Mouse (Mus musculus) intestine, embryonic 14.5 days (tissue): ENCODE measurements at regions not wholly inside any gene's neighbourhood (a gene's known extent, or its start where the extent isn't known, plus 50 kb on each side); places are given as distances from the start of the nearest gene placed in this dataset.

ENCODE experiments used
- ATAC-seq: fragments of 200-750 bp; cut with Nextera tagmentation; replicated peaks from 2 replicates; pipeline ENCODE4 v1.8.0; 2017; ENCODE audit warnings: low read depth, moderate number of reproducible peaks, moderate TSS enrichment, moderate library complexity; ENCODE audit not compliant: low FRiP score, low TSS enrichment
- DNase-seq: peaks from one replicate; pipeline ENCODE4 v3.0.0-alpha.2; 2018; ENCODE audit warnings: low spot score
- H3K27ac ChIP-seq: fragments of 300-500 bp; sonication (generic); 2 replicates; pipeline ENCODE4 v1.5.1; 2014; ENCODE audit warnings: low read depth, mild to moderate bottlenecking, control low read depth
- H3K27me3 ChIP-seq: fragments of 300-500 bp; sonication (generic); replicated peaks from 2 replicates; pipeline ENCODE4 v1.6.1; 2014; ENCODE audit warnings: low read length, control low read depth; ENCODE audit not compliant: control insufficient read depth, insufficient read depth
- H3K36me3 ChIP-seq: fragments of 300-500 bp; sonication (generic); 2 replicates; pipeline ENCODE4 v1.6.1; 2014; ENCODE audit warnings: low read length, control low read depth; ENCODE audit not compliant: control insufficient read depth, insufficient read depth
- H3K4me1 ChIP-seq: fragments of 300-500 bp; sonication (generic); replicated peaks from 2 replicates; pipeline ENCODE4 v1.6.1; 2014; ENCODE audit warnings: low read length, control low read depth, mixed read lengths; ENCODE audit not compliant: control insufficient read depth, insufficient read depth
- H3K4me2 ChIP-seq: fragments of 300-500 bp; sonication (generic); 2 replicates; pipeline ENCODE4 v1.6.1; 2014; ENCODE audit warnings: low read length
- H3K4me3 ChIP-seq: fragments of 300-500 bp; sonication (generic); 2 replicates; pipeline ENCODE4 v1.5.1; 2014; ENCODE audit warnings: low read depth, low read length, control low read depth, mixed read lengths
- H3K9ac ChIP-seq: fragments of 300-500 bp; sonication (generic); 2 replicates; pipeline ENCODE4 v1.6.1; 2014; ENCODE audit warnings: mild to moderate bottlenecking, low read length
- H3K9me3 ChIP-seq: fragments of 300-500 bp; sonication (generic); 2 replicates; pipeline ENCODE4 v1.6.1; 2016; ENCODE audit warnings: low read length, control low read depth; ENCODE audit not compliant: control insufficient read depth
- WGBS: fragments of 180-500 bp; shearing (Covaris S2); extraction: QIAGEN DNeasy Blood & Tissue Kit; methylation state at CpG from one replicate; pipeline ENCODE4 v1.1.7; 2014; 5-methylcytosine and 5-hydroxymethylcytosine counted together

DNA sequence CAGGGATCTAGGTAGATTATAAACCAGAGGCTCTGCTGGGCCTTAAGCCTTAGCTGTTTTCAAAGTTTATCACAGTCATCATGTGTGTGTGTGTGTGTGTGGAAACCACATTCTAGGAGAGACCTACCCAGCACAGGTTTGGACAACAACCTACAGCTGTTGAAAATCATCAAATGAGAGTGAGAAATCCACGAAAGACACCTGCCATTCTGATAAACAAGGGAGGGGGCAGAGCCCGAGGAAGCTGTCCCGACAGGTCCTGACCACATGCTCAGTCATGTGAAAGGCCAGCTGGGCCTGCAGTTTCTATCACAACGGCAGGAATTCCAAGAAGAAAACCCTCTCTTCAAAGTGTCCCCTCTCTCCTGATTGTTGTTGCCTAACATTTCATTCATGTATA is 114.0 kb upstream of the Atp1b1 start:
- no peak for ATAC-seq
- H3K4me2 ChIP-seq = no peak overlapping the region
- H3K9ac ChIP-seq = no peak overlapping the region
- H3K27me3 ChIP-seq = no peaks in the 10 kb centered on the region
- no peaks in the 10 kb centered on the region for H3K4me1 ChIP-seq
- no peak for DNase-seq
- H3K9me3 ChIP-seq = no peaks in the 10 kb centered on the region
- no peak overlapping the region for H3K27ac ChIP-seq
- no peaks in the 10 kb centered on the region for H3K36me3 ChIP-seq
- 58% methylated on average over 4 of the region's 4 CpGs for WGBS
- H3K4me3 ChIP-seq = no peak overlapping the region

DNA sequence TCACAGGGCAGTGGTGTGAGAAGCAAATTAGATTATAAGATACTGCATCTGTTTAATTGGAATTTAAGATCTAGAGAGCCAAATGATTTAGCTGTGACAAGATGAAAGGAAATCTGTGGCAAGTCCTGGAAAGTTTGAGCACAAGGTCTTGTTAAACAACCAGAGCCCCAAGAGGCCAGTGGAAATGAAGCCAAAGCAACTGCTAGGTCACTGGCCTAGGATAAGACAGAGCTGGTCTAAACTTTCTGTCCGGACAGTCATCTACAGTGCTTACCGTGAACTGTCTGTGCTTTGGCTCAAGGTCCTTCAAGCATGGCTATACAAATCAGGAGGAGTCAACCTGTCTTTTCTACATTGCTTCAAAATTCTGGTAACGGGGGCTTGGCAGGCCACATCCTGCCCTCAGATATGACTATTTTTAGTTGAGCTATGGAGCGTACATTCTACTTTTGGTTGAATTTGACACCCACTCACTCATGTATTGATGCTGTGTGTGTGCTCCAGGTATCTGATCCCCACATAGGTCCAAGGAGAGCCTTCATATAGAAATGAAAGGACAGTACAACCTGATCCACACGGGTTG is 113.4 kb upstream of the Atp1b1 start:
- H3K27me3 ChIP-seq = no peaks in the 10 kb centered on the region
- H3K27ac ChIP-seq = no peak overlapping the region
- H3K9ac ChIP-seq = no peak overlapping the region
- H3K4me2 ChIP-seq = no peak overlapping the region
- DNase-seq (no peak), ATAC-seq (no peak)
- no peaks in the 10 kb centered on the region for H3K36me3 ChIP-seq
- no peak overlapping the region for H3K4me3 ChIP-seq
- H3K4me1 ChIP-seq = no peaks in the 10 kb centered on the region
- no peaks in the 10 kb centered on the region for H3K9me3 ChIP-seq
- WGBS = 89% methylated on average over 5 of the region's 5 CpGs

DNA sequence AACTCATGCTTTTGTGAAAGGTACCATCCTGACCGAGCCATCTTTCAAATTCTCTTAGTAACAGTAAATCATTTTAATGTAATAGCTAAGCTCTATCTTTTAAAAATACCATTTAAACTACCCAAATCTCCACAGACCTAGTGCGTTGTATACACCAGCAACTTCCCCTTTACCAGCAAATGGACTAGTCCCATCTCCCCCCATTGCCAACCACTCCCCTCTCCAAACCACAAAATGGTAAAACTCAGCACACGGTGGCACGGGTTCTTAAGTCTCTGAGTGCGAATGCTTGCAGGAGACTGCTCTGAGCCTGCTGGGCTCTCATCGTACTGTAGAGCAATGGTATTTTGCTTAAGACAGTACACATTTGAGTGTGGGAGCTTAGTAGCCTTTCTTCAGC is 106.7 kb upstream of the Atp1b1 start:
- no peaks in the 10 kb centered on the region for H3K4me1 ChIP-seq
- no peak overlapping the region for H3K27ac ChIP-seq
- ATAC-seq = no peak
- no peak for DNase-seq
- H3K4me2 ChIP-seq = no peak overlapping the region
- no peaks in the 10 kb centered on the region for H3K9me3 ChIP-seq
- no peaks in the 10 kb centered on the region for H3K27me3 ChIP-seq
- 84% methylated on average over 6 of the region's 6 CpGs for WGBS
- no peak overlapping the region for H3K9ac ChIP-seq
- H3K36me3 ChIP-seq = no peaks in the 10 kb centered on the region
- no peak overlapping the region for H3K4me3 ChIP-seq

DNA sequence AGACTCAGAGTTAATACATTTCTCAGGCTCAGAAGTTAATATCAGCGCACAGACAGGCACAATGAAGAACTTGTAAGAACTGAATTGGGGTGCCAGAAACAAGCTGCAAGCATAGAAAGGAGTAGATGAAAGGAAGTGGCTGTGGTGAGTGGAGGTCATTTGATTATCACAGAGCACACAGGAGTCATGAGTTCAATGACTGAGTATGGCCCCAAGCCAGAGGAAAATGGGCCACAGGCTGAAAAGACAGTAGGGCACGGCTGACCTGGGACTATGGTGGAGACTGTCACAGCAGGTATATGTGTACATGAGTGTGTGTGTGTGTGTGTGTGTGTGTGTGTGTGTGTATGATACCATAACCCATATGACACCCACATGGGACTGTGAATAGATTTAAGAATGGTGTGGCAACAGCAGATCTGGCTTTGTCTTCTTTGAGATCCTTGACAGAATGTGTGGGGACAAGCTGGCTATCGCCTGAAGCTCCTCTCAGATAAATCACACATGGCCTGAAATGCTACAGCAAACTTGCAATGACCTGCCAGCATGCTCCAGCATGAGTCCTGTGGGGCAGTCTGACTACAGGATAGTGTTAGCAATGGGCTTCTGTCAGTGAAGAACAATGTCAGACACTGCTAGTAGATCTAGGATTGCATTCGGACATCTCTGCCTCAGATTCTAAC is 101.5 kb upstream of the Atp1b1 start:
- Histone ChIP-seq H3K9me3 (no peaks in the 10 kb centered on the region), H3K4me2 (no peak overlapping the region), H3K27ac (no peak overlapping the region), H3K9ac (no peak overlapping the region), H3K4me3 (no peak overlapping the region), H3K36me3 (no peaks in the 10 kb centered on the region), H3K27me3 (no peaks in the 10 kb centered on the region), H3K4me1 (no peaks in the 10 kb centered on the region)
- WGBS = 87% methylated on average over 4 of the region's 4 CpGs
- DNase-seq = no peak
- no peak for ATAC-seq

DNA sequence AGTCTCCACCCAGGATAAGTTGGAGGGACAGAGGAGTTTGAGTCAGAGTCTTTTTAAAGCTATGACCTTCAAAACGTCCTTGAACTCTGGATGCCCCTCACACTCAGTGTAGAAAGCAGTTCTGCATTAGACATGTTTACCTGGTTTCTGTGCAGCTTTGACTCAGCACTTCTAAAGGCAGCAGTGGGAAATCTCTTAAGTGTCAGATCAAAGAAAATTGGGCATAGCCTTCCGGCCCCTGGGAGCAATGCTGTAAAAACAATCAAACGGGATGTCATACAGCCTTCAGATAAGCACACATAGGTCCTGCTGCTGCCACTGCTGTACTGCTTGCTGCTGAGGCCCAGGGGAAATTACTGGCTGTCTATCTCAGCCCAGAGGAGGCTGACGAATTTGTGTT is 94.5 kb upstream of the Atp1b1 start:
- H3K9ac ChIP-seq = no peak overlapping the region
- H3K36me3 ChIP-seq = no peaks in the 10 kb centered on the region
- H3K4me3 ChIP-seq = no peak overlapping the region
- ATAC-seq = no peak; the same call in 1 of the 2 replicates
- H3K27me3 ChIP-seq = no peaks in the 10 kb centered on the region
- no peaks in the 10 kb centered on the region for H3K9me3 ChIP-seq
- H3K4me1 ChIP-seq = 0 out of 2 replicates have a peak, but pooled peaks cover 4% of the 10 kb centered on the region
- H3K4me2 ChIP-seq = no peak overlapping the region
- no peak for DNase-seq
- 25% methylated on average over 4 of the region's 4 CpGs for WGBS
- H3K27ac ChIP-seq = no peak overlapping the region

DNA sequence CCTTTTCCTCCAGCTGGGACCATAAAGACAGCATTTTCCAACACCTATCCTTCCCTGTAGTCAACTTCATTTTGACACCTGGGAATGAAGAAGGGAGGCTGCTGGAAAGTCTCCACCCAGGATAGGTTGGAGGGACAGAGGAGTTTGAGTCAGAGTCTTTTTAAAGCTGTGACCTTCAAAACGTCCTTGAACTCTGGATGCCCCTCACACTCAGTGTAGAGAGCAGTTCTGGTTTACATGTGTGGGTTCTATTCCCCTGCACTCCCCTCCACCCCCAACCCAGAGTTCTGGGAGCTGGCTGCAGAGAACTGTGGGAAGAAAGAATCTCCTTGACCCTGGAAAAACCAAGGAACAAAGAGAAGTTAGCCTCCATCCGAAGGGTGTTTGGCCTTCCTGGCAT is 92.9 kb upstream of the Atp1b1 start:
- H3K36me3 ChIP-seq = no peaks in the 10 kb centered on the region
- H3K4me3 ChIP-seq = no peak overlapping the region
- 0 out of 2 replicates have a peak, but pooled peaks cover 4% of the 10 kb centered on the region for H3K4me1 ChIP-seq
- 74% methylated on average over 2 of the region's 2 CpGs for WGBS
- no peaks in the 10 kb centered on the region for H3K27me3 ChIP-seq
- no peak for ATAC-seq
- no peak overlapping the region for H3K9ac ChIP-seq
- no peak overlapping the region for H3K27ac ChIP-seq
- H3K4me2 ChIP-seq = no peak overlapping the region
- no peak for DNase-seq
- no peaks in the 10 kb centered on the region for H3K9me3 ChIP-seq

DNA sequence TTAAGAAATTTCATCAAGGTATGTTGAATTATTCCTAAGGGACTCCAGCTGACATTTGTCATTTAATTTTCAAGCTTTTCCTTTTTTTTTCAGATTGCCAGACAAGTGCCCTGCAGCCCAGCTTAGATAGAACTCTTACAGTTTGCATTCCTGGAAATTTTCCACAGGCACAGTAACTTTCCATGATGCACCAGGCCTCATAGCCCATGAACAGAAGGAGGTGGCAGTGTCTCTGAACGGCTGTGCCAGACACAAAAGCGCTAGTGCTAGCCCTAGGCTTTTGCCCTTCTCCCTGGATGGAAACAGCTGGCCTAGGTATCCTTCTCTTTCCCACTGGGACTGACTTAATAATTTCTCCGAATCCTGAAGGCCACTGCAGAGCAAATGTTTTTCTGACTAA is 92.4 kb upstream of the Atp1b1 start:
- H3K4me1 ChIP-seq = 0 out of 2 replicates have a peak, but pooled peaks cover 4% of the 10 kb centered on the region
- no peaks in the 10 kb centered on the region for H3K36me3 ChIP-seq
- no peaks in the 10 kb centered on the region for H3K9me3 ChIP-seq
- no peaks in the 10 kb centered on the region for H3K27me3 ChIP-seq
- no peak overlapping the region for H3K4me3 ChIP-seq
- ATAC-seq (no peak), DNase-seq (no peak)
- H3K4me2 ChIP-seq = no peak overlapping the region
- 85% methylated on average over 3 of the region's 3 CpGs for WGBS
- no peak overlapping the region for H3K9ac ChIP-seq
- no peak overlapping the region for H3K27ac ChIP-seq

DNA sequence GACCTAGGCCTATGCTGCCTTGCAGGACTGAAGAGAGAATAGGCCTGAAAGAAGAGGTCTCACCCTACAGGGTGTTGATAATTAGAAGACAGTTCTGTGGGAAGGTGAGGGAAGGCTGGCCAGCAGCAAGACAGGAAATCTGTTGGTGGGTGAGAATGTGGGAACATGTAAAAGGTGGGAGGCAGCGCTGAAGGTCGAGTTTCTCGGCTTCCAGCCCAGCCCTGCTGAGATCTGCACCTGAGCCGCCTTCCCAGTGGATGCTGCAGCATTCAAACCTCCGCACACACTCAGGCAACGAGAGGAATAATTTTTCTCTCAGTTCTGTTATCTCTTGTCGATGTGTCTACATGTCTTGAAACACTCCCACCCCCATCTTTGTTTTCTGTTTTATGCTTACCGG is 89.9 kb upstream of the Atp1b1 start:
- no peak overlapping the region for H3K4me3 ChIP-seq
- no peaks in the 10 kb centered on the region for H3K9me3 ChIP-seq
- no peak overlapping the region for H3K4me2 ChIP-seq
- 70% methylated on average over 8 of the region's 8 CpGs for WGBS
- no peak overlapping the region for H3K9ac ChIP-seq
- H3K4me1 ChIP-seq = 0 out of 2 replicates have a peak, but pooled peaks cover 8% of the 10 kb centered on the region
- ATAC-seq (no peak), DNase-seq (no peak)
- no peaks in the 10 kb centered on the region for H3K36me3 ChIP-seq
- no peak overlapping the region for H3K27ac ChIP-seq
- no peaks in the 10 kb centered on the region for H3K27me3 ChIP-seq

DNA sequence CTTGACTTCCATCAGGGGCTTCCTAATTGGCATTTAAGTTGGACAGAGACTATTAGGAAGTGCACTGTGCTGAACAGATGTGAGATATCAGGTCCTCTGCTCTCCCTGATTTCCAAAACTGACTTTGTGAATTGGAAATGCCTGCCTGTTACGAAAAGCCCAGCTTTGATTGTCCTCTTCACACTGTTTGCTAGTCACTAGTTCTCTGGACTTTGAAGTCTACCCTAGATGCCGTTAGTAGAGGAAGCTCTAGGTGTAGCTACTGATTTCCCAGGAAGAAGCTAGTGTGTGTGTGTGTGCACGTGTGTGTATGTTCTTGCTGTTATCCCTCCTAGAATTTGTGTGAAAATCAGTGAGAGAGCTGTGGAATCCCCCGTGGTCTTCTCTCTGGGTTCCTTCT is 87.7 kb upstream of the Atp1b1 start:
- ATAC-seq (no peak), DNase-seq (no peak)
- Histone ChIP-seq H3K4me2 (no peak overlapping the region), H3K9me3 (no peaks in the 10 kb centered on the region), H3K27ac (no peak overlapping the region), H3K27me3 (no peaks in the 10 kb centered on the region), H3K4me1 (0 out of 2 replicates have a peak, but pooled peaks cover 5% of the 10 kb centered on the region), H3K4me3 (no peak overlapping the region), H3K9ac (no peak overlapping the region), H3K36me3 (no peaks in the 10 kb centered on the region)
- WGBS = 73% methylated on average over 4 of the region's 4 CpGs
